Mouse (Mus musculus) kidney, embryonic 14.5 days (tissue): ENCODE measurements around the gene Mul1. TPM values are rescaled to one million over a fixed set of nuclear protein-coding genes. Genes with fewer than 3 reads are reported as not detected.

Source experiments
- ATAC-seq: fragments of 200-750 bp; cut with Nextera tagmentation; 2 replicates; pipeline ENCODE4 v1.8.0; 2017; ENCODE audit warnings: moderate number of reproducible peaks, mild to moderate bottlenecking, moderate TSS enrichment, moderate library complexity; ENCODE audit not compliant: low FRiP score, low TSS enrichment
- H3K27ac ChIP-seq: fragments of 300-500 bp; sonication (generic); 2 replicates; pipeline ENCODE4 v1.5.1; 2014; ENCODE audit warnings: low read depth, mild to moderate bottlenecking, low read length, moderate library complexity, mixed read lengths
- H3K27me3 ChIP-seq: fragments of 300-500 bp; sonication (generic); 2 replicates; pipeline ENCODE4 v1.6.1; 2014; ENCODE audit warnings: mild to moderate bottlenecking, low read length; ENCODE audit not compliant: control insufficient read depth, insufficient read depth
- H3K36me3 ChIP-seq: fragments of 300-500 bp; sonication (generic); 2 replicates; pipeline ENCODE4 v1.6.1; 2014; ENCODE audit warnings: low read length, mixed read lengths; ENCODE audit not compliant: control insufficient read depth, insufficient read depth
- H3K4me1 ChIP-seq: fragments of 300-500 bp; sonication (generic); 2 replicates; pipeline ENCODE4 v1.6.1; 2014; ENCODE audit warnings: low read length, mixed read lengths; ENCODE audit not compliant: control insufficient read depth, insufficient read depth
- H3K4me2 ChIP-seq: fragments of 300-500 bp; sonication (generic); replicated peaks from 2 replicates; pipeline ENCODE4 v1.6.1; 2014; ENCODE audit warnings: low read depth, mild to moderate bottlenecking, low read length
- H3K4me3 ChIP-seq: fragments of 300-500 bp; sonication (generic); 2 replicates; pipeline ENCODE4 v1.5.1; 2014; ENCODE audit warnings: mild to moderate bottlenecking, low read length
- H3K9ac ChIP-seq: fragments of 300-500 bp; sonication (generic); 2 replicates; pipeline ENCODE4 v1.6.1; 2014; ENCODE audit warnings: low read depth, mild to moderate bottlenecking, low read length, moderate library complexity
- H3K9me3 ChIP-seq: fragments of 300-500 bp; sonication (generic); 2 replicates; pipeline ENCODE4 v1.6.1; 2016; ENCODE audit warnings: low read length; ENCODE audit not compliant: control insufficient read depth
- WGBS: fragments of 180-500 bp; shearing (Covaris S2); extraction: QIAGEN DNeasy Blood & Tissue Kit; methylation state at CpG from one replicate; pipeline ENCODE4 v1.1.7; 2014; 5-methylcytosine and 5-hydroxymethylcytosine counted together
- polyA plus RNA-seq: library from polyadenylated mRNA; unstranded; fragments of >200 nt; fragmentation: Nextera tagmentation; extraction: Ambion mirVana; gene quantifications from 2 replicates; pipeline ENCODE4 v1.2.1, GENCODE M21; 2014

Gene Mul1
- polyA plus RNA-seq, 1 experiment from 2014 or later = 16.9 TPM

DNA sequence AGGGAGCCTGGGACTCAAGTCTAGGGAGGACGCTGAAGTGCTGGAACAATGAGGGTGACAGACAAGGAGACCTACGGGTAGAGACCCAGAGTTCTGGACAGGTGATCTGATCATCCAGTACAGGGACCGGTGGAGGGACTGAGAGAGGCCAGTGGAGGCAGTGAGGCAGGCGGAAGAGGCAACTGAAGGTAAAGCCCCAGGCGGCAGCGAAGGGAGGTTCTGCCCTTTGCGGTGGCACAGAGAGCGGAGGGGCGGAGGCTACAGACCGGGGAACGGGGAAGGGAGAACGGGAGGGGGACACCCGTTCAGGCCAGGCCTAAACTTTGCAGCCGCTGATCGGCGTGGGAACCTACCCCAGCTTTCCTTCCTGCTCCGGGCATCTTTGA lies 21.5 kb downstream of the Mul1 start:
- WGBS = under 1% methylated on average over 16 of the region's 17 CpGs
- ATAC-seq = no peak
- Histone ChIP-seq H3K36me3 (no peaks in the 10 kb centered on the region), H3K9ac (peak overlapping the region; percentile 92), H3K4me2 (peak overlapping the region; percentile 58), H3K27me3 (no peaks in the 10 kb centered on the region; the same call in 1 of the 2 replicates), H3K27ac (peak overlapping the region; percentile 3; the same call in 1 of the 2 replicates), H3K4me3 (peak overlapping the region; percentile 85), H3K9me3 (no peaks in the 10 kb centered on the region), H3K4me1 (peaks cover 53% of the 10 kb centered on the region)

DNA sequence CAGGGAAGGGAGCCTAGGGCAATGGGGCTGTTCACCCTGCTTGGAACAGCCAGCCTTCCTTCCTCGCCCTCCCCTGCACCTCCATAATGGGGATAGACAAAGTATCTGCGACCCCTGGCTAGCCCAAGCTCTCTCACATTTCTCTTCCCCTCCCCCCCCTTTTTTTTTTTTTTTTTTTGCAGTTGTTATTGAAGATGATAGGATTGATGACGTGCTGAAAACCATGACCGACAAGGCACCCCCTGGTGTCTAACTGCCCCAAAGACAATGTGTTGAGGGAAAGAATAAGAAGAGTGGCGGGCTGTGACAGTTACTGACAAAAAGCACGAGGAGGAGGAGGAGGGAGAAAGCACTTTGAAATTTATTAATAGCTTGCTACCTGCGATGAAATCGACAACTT lies 22.1 kb downstream of the Mul1 start:
- peaks cover 53% of the 10 kb centered on the region for H3K4me1 ChIP-seq
- peak overlapping the region; percentile 92 for H3K9ac ChIP-seq

DNA sequence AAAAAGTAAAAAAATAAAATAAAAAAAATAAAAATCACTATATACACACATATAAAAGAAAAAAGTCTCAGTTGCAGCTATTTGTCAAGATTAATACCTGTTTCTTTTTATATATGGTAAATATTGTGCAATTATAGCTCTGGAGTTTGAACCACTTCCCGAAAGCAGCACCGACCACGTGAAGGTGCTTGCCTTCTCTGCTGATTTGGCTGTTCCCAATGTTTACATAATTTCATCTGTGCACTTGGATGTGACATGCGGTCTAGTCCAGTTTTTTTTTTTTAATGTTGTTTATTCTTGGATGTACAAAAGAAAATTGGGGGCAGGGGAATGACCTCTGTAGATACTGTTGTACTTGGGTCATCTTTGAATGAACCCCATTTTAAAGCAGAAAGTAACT lies 22.6 kb downstream of the Mul1 start:
- Histone ChIP-seq H3K36me3 (no peaks in the 10 kb centered on the region), H3K9ac (no peak overlapping the region), H3K27ac (no peak overlapping the region), H3K4me1 (peaks cover 53% of the 10 kb centered on the region), H3K4me2 (peak overlapping the region; percentile 58), H3K9me3 (no peaks in the 10 kb centered on the region), H3K4me3 (peak overlapping the region; percentile 85), H3K27me3 (no peaks in the 10 kb centered on the region; the same call in 1 of the 2 replicates)
- ATAC-seq = no peak
- 41% methylated on average over 4 of the region's 4 CpGs for WGBS

More for the DNA sequence above, 22.1 kb downstream of the Mul1 start:
- Histone ChIP-seq H3K4me3 (peak overlapping the region; percentile 85), H3K27me3 (no peaks in the 10 kb centered on the region; the same call in 1 of the 2 replicates), H3K36me3 (no peaks in the 10 kb centered on the region), H3K27ac (no peak overlapping the region), H3K9me3 (no peaks in the 10 kb centered on the region), H3K4me2 (peak overlapping the region; percentile 58)
- no peak for ATAC-seq
- WGBS = 5% methylated on average over 8 of the region's 8 CpGs

DNA sequence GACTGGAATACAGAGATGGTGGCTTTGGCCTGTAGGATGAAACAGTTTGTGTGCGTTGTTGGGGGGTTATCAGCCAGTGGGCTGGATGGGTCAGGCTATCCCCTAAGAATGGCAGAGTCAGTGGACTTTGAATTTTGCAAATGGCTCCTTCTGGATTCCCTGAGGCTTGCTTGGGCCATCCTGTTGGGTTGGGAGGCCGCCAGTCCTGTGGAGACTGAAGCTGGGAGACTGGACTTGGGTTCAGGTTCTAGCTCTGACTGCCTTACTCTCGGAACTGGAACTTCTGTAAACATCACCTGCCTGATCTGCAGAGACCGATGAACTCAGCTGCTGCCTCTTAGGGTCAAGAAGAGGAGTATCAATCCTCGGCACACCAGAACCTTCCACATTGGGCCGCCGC lies 23.7 kb downstream of the Mul1 start:
- 81% methylated on average over 7 of the region's 7 CpGs for WGBS
- ATAC-seq = no peak
- H3K9me3 ChIP-seq = no peaks in the 10 kb centered on the region
- no peak overlapping the region for H3K4me3 ChIP-seq
- H3K36me3 ChIP-seq = no peaks in the 10 kb centered on the region
- H3K4me2 ChIP-seq = no peak overlapping the region
- H3K9ac ChIP-seq = no peak overlapping the region
- H3K4me1 ChIP-seq = peaks cover 61% of the 10 kb centered on the region
- no peaks in the 10 kb centered on the region; the same call in 1 of the 2 replicates for H3K27me3 ChIP-seq
- no peak overlapping the region for H3K27ac ChIP-seq

DNA sequence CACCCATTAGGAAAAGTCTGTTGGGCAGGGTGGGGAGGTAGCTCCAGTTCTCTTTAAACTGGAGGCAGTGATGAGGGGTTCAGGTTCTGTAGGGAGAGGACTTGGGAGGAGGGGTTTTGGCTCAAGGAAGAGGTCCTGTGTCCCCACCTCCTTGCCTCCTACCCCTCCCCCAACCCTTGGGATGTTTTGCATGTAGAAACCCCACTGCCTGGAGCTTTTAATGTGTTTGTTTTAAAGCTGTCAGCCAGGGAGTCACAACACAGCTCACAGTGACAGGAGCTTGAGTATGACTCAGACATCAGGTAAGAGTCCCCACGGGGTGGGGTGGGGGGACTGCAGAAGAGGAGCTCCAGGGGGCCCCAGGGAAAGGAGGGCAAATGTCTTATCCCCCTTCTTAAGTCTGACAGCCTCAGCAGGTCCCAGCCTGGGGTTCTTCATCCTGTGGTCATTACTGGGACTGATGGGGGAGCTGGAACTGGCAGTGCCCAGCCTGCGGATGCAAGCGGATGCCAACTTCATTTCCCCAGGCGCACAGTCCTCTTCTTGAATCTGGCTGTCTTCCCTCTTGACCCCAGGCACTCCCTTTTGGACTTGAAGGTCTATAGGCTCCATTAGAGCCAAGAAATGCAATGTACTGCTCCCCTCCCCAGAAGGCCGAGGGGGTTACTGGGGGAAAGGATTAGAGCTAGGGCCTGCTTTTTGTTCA lies 24.4 kb downstream of the Mul1 start:
- no peak overlapping the region for H3K4me3 ChIP-seq
- H3K9me3 ChIP-seq = no peaks in the 10 kb centered on the region
- no peak for ATAC-seq
- no peaks in the 10 kb centered on the region for H3K27me3 ChIP-seq
- H3K27ac ChIP-seq = no peak overlapping the region
- peaks cover 61% of the 10 kb centered on the region for H3K4me1 ChIP-seq
- no peak overlapping the region for H3K9ac ChIP-seq
- H3K36me3 ChIP-seq = no peaks in the 10 kb centered on the region
- WGBS = 56% methylated on average over 5 of the region's 5 CpGs
- H3K4me2 ChIP-seq = no peak overlapping the region

DNA sequence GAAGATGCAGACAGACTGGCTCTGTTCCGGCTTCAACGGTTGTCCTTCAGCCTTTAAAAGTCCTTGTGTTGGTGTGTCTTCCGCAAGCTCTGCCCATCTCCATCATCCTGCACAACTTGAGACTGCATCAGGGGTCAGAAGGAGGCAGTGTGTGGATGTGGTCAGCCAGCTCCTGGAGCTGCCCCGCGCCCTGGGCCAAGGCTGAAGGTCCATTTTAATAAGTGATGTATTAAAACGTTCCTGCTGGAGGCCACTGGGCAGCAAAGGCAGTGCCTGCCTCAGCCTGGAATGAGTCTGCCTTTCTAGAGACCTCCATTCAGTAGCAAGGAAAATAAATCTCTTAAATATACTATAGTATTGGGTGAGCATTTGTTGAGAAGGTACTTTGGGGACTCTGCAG lies 25.3 kb downstream of the Mul1 start:
- Histone ChIP-seq H3K27me3 (no peaks in the 10 kb centered on the region), H3K4me1 (peaks cover 70% of the 10 kb centered on the region), H3K27ac (peak overlapping the region; percentile 59; the same call in 1 of the 2 replicates), H3K36me3 (no peaks in the 10 kb centered on the region), H3K4me3 (no peak overlapping the region), H3K9me3 (no peaks in the 10 kb centered on the region), H3K4me2 (no peak overlapping the region), H3K9ac (0 out of 2 replicates have a peak overlapping the region, but pooled peaks have one; percentile 2)
- WGBS = 64% methylated on average over 6 of the region's 6 CpGs
- ATAC-seq = no peak

DNA sequence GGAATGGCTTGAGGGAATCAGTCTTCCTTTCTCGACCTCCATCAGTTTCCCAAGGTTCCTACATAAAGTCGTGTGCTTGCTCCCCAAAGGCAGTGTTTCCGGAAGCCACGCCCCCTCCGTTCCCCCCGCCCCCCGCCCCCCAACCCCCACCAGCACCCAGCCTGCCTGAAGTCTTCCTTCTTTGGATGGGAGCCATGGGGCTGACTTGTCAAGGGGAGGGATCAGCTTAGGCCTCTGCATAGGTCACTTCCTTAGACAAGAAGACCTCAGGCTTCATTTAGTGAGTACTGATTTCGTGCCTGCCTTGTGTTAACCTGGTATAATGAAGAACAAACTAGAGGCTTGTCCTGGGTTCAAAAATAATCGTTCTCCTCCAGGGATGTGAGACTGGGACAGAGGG lies 26.4 kb downstream of the Mul1 start:
- Histone ChIP-seq H3K9ac (no peak overlapping the region), H3K36me3 (no peaks in the 10 kb centered on the region), H3K27ac (no peak overlapping the region), H3K9me3 (no peaks in the 10 kb centered on the region), H3K4me1 (peaks cover 81% of the 10 kb centered on the region), H3K4me3 (no peak overlapping the region), H3K4me2 (no peak overlapping the region), H3K27me3 (no peaks in the 10 kb centered on the region)
- no peak for ATAC-seq
- 27% methylated on average over 9 of the region's 9 CpGs for WGBS

DNA sequence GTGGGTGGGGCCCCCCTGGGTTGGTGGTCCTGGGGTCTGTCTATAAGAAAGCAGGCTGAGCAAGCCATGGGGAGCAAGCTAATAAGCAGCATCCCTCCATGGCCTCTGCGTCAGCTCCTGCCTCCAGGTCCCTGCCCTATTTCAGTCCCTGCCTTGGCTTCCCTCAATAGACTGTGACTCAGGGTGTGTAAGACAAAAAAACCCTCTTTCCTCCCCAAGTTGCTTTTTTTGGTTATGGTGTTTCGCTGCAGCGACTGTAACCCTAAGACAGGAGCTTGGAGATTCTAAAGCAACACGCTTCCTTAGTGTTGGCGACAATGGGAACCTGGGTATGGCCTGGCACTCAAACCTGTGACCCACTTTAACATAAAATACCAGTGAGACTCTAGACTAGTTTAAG lies 27.0 kb downstream of the Mul1 start:
- peaks cover 77% of the 10 kb centered on the region for H3K4me1 ChIP-seq
- H3K27ac ChIP-seq = no peak overlapping the region
- 98% methylated on average over 5 of the region's 5 CpGs for WGBS
- no peaks in the 10 kb centered on the region for H3K27me3 ChIP-seq
- H3K36me3 ChIP-seq = no peaks in the 10 kb centered on the region
- H3K9ac ChIP-seq = no peak overlapping the region
- H3K4me2 ChIP-seq = no peak overlapping the region
- no peak for ATAC-seq
- H3K4me3 ChIP-seq = no peak overlapping the region
- H3K9me3 ChIP-seq = no peaks in the 10 kb centered on the region

DNA sequence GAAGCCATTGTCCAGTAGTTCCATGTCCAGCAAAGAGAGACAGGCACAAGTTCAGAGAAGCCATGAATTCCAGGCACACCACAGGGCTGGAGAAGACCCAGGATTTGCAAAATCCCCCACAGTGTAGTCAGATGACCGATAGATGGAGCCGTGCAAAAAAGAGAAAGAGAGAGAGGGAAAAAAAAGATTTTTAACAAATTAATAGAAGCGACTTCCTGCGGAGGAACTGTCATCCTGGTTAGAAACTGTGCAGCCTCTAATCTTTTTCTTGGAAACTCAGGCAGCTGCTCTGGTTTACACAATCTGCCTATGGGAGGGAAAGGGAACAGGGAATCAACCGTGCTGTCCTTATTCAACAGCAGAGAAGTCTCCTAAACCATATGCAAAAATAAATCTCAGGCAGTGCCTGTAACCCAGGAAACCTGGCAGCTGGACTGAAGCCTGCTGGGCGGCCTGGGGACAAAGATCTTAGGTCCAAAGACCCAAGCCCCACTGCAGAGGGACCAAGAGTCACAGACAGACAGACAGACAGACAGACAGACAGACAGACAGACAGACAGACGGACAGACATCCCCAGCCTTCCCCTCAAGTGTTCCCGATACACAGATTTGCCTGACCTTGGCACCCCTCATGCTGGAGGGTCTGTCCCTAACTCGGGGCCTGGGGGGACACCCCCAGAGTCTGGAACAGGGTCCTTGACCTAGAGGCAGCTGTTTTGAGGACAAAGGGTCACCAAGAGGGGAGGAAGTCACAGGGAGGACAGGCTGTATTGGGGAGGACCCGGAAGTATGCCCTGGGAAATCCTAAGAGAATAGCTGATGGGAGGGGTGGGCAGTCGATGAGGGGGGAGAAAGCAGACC lies 28.7 kb downstream of the Mul1 start:
- Histone ChIP-seq H3K36me3 (no peaks in the 10 kb centered on the region), H3K4me1 (peaks cover 65% of the 10 kb centered on the region), H3K27me3 (no peaks in the 10 kb centered on the region), H3K9me3 (no peaks in the 10 kb centered on the region), H3K9ac (no peak overlapping the region), H3K4me3 (no peak overlapping the region), H3K27ac (peak overlapping the region; percentile 95), H3K4me2 (peak overlapping the region; percentile 41)
- WGBS = 1% methylated on average over 11 of the region's 11 CpGs
- ATAC-seq = peak; percentile 50
